Mouse (Mus musculus) common myeloid progenitor, adult 5-6 weeks (primary cell): ENCODE results near the gene Ntng2. TPM values are rescaled to one million over a fixed set of nuclear protein-coding genes. Genes with fewer than 3 reads are reported as not detected.

Source experiments
- ATAC-seq: replicated peaks from 2 replicates; pipeline ENCODE4 v1.8.0; 2016; ENCODE audit warnings: low read depth, mild to moderate bottlenecking, moderate TSS enrichment, inconsistent platforms; ENCODE audit not compliant: poor library complexity, severe bottlenecking
- total RNA-seq: library from RNA; stranded (forward); fragments of 200-1000, 187-1606 nt; gene quantifications from 2 replicates; pipeline ENCODE4 v1.2.3, GENCODE M21; 2017

Ntng2 gene
- 1.9 and 5.1 TPM in 2 replicates for total RNA-seq

DNA sequence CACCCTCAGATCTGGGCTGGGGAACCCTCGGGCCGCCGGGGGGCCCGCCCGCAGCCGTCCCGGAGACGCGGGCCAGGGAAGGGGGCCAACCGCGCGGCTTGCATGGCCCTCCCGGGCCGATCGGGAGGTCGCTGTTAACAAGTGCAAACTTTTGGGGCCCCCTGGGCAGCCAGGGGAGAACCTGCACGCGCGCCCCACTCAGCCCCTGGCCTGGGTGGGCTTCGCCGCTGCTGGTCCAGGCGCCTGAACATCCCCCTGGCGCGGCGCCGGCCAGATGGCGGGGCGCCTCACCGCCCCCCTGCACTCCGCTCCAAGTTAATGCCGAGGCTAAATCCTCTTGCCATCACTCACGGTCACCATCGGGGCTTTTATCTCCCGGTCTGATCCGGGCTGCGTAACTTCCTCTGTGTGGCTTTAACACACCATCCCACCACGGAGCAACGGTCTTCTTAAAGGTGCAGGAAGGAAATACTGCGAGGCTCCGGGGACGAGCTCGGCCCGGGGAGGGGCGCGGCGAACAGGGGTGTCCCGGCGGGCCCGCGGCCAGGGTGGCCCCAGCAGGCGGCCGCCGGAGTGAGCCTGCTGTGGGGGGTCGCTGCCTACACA is at the start of gene Ntng2:
Ntng2 (minus strand) TSS at position 407 of the 606 bp plus-strand sequence.
- ATAC-seq: peak; percentile 74

DNA sequence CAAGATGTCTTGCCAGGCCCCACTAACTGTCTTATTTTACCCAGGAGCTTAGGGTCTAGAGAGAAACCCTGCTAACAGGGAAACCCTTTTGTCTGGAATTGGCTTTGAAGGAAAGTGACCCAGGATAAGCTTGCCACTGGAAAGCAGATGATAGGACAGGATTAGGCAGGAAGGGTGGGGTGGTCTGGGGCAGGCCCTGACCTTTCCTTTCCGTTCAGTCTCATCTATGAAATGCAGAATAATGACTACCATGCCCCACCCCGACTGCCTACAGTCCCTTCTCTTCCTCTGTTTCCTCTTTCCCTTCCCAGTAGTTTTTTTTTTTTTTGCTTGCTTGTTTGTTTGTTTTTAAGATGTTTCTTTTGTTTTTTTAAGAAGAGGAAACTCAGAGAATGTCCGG is 42.8 kb upstream of the Ntng2 start:
- ATAC-seq: no peak

DNA sequence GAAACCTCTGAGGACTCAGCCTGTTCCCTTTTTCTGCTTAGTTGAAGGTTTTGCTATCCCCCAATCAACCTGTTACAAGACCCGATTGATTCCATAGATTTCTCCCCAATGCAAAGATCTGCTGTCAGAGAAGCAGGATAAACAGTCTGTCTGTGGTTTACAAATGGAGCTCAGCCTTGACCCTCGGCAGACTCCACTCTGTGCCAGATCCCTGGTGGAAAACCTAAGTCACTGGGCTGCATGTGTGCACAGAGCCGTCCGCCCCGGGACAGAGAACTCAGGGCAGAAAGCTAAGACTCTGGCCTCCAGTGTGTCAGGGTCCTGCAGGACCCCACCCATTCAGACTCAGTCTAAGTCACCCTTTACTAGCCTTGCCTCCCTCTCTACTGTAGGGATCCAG is 34.8 kb upstream of the Ntng2 start:
- ATAC-seq: no peak

DNA sequence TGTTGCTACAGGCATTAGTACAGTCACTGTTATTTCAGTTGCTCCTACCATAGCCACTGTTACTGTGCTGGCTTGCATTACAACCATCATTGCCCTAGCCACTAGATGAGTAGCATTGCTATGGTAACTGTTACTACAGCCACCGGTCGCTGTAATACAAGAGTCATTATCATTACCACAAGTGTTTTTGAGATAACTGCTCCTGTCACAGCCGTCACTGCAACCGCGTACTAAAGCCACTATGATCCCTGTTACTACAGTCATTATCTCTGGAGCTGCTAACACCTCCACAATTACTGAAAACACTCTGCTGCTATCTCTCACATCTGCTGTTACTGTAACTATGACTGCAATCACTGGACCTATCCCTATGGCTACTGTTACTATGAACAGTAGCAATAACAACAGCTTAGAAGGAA is 24.9 kb upstream of the Ntng2 start:
- peak; percentile 85 for ATAC-seq

DNA sequence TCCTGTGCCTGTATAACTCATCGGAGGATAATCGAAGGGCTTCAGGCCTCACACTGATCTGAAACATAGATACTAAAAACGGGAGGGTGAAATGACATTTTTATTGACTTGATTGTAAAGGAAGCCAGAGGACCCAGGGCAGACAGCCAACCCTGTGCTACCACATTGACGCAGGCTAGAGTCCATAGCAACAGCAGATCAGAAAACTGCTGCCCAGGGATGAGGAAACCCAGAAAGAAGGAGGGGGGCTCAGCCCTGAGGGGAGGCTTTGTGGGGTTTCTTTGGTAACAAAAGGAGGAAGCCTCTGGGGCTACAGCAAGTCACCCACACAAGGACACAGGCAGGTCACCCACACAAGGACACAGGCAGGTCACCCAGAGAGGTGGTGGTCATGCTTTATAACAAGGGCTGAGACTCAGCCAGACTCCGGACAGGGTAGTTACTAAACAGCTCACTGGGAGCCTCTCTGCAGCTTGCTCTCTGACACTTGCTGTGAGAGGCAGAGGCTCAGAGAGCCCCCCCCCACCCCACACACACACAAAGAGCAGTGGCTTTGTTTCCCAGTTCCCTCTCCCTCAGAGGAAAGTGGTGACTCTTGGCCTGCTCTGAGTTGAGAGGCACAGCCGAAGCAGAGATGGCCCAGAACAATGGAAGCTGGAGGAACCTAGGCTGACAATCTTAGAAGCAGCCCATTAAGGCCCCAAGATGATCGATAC is 19.2 kb upstream of the Ntng2 start:
- peak; percentile 97 for ATAC-seq

DNA sequence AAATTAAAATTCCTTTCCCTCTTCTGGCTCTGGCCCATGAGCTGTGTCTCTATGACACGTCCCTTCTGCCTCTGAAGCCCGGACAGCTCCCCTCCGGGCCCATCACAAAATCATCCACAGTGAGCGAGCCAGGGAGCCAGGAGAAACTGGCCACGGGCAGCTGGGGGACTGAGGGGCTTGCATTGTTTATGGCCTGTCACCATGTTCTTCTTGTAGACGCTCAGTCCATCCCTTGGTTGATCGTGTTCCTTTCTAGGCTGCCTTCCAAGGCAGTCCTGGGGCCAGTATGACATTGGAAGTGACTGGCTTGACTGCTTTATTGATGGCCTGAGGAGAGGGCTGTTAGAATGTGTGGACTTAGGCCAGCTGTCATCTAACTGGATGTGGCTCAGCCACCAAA is 18.3 kb upstream of the Ntng2 start:
- ATAC-seq: no peak

DNA sequence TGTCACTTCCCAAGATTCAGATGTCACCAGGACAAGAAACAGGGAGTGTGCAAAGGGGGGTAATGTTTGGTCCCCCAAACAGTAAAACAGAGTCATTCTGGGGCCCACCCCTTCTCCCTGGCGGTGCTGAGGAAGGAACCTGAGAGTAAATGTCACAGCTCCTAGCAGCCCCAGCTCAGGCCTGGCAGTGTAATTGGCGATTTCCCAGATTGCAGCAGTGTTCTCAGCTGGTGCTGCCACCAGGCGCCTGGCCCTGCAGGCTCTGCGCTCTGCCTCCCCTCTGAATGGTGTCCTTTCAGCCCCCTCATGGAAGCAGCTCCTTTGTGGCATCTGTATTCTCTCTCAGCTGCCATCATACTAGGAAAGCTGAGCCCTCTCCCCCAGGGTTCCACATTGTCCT is 14.0 kb upstream of the Ntng2 start:
- no peak for ATAC-seq

DNA sequence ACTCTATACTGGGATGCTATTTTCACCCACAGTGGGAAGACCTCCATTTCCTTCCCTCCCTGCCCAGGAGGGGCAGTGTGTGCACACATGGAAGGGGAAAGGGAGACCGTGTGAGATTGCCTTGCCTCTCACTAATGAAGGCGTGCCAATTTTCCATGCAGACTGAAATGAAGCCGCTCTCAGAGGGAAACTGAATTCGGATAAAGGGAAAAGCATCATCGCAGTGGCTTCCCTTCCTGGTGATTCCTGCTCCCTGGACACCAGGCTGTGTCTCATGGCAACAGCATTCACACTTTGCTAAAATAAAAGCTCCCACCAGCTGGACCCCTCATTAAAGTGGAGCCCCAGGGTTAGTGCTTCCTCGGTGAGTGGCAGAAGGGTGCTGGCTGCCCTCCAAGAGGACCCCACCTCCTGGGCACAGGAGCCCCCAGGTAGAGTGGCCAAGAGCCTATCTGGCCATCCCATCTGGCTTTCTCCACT is 9.7 kb upstream of the Ntng2 start:
- ATAC-seq: no peak

DNA sequence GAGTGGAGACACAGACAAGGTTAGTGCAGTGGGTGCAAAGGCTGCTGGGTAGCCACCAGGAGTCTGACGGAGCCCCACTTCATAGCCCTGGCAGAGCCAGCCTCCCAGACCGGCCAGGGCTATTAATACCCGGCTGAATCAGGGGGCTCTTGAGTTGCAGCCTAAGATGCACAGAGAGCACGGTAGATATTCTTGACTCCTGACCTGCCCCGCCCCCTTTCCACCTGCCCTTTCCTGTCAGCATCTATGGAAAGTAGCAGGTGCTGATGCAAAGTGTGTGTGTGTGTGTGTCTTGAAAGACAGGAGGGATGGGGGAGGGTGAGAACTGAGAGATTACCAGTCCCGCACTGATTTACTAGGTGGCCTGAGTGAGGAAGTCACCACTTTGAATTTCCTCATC is 8.3 kb upstream of the Ntng2 start:
- ATAC-seq: no peak

DNA sequence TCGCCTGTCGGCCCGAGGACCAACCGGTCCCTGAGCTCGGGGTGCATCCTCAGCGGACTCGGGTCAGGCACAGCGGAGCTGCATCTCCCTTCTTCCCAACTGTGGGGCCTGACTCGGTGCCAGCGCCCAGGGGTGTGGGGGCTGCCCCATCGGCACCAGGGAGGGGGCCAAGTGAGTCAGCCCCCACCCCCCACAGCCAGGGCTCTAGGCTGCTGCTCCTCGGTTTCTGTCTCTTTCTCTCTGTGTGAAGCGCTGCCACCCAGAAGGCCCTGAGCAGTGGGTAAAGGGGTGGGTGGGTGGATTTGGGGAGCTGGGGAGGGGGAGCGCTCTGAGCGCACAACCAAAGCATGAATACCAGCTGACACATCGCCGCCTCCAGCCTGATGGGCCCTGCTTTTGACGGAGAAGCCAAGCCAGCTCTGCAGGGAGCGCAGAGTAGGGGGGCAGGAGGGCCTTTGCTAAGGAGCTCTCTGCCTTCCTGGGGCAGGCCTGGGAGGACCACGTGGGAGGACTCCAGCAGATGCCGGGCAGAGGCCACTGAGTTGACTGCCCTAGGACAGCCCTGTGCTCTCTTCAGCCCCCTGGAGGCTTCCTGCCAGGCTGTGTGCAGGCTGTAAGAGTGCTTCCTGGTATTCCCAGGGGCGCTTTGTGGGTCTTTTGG is 530 bp upstream of the Ntng2 start:
- peak; percentile 68 for ATAC-seq

DNA sequence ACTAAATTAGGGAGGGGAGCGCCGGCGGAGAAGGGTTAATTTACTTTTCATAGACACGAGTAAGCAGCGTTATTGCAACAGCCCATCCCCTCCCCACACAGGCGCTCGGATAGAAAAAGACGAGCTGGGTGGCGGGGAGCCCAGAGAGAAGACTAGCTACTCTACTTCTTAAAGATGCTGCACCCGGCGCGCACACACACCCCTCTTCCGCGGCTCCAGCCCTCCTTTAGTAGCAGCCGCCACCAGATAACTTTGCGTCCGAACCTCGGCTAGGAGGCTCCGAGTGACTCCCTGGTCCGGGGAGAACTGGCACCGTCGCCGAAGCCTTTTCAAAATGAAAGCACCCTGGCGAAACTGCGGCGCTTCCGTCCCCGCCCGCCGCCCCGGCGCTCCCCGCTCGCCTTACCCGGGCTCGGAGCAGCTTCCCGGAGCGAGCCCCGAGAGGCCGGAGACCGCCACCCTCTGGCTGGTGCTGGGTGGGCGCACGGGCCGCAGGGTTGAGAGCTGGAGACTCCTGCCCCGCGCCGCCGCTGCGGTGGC is 676 bp downstream of the Ntng2 start:
- no peak; the same call in 1 of the 2 replicates for ATAC-seq

DNA sequence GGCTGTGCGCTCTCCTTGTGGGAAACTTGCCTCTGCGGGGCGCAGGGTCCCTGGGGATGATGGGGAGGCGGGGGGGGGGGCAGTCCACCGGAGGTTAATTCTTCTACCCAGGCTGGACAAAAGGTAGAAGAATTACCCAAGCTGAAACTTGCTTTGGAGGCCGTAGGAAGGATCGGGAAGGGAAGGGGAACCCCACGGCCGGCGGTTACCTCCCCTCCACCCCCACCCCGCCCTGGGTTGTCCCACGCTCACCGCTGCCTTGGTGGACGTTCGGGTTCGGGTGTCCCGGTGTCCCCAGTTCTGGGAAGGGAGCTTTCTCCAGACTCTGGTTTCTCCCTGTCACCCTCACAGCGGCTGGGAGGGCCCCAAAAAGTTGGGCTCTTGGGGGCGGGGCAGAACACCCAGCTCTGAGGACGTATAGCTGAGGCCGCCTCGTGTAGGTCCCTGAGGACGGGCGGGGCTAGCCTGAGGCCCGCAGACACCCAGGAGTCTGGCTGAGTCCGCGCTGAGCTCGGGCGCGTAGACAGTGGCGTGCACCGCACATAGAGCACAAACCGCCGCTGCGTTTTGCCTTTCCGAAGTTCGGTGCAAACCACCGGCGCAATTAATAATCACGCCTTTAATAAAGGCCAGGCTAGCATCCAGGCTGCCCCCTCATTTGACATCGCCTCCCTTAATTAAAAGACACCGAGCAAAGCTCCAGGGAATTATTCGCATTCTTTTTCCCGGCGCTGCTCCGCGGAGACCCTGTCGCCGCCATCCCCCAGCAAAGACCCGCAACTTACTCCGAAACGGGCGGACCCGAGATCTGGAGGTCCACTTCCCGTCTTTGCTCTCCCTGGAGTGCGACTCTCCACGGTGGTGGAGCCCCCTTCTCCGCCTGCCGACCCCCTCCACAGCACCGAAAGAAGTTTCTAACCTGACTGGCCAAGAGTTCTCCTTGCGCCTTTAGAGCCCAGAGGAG is 1.4 kb downstream of the Ntng2 start:
- ATAC-seq: peak; percentile 39

DNA sequence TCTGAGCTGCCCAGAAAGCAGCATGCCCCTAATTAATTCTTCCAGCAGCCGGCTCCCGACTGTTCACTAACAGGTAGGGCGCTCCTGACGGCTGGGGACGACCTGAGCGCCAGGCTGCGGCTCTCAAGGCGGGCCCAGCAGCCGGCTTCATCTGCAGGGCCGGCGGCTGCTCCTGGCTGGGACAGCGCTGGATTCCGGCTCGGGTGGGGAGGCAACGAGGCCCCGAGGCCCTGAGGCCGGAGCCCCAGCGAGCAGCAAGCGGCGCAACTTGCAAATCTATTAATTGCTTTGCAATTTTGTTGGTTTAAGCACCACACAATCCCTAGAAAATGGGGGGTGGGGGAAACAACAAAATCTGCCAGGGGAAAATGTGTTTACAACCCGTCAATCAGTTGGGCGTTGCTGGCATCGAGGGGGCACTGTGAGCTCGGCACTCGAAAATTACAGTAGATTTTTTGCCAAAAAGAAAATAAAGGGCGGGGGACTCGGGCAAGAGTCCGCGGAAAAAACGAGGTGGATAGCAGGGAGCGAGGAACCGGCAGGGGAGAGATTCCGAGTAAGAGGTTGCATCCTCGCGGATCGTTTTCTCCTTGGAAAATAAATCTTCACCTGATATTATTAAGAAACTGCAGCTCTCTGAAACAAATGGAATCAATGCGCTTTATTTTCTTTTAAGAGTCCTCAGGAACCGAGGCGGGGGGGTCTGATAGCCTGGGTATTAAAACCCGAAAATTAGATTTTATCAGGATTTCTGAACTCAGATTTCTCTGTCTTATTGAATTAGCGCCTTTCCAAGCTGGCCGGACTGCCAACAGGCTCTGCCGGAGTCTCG is 2.3 kb downstream of the Ntng2 start:
- ATAC-seq: no peak

DNA sequence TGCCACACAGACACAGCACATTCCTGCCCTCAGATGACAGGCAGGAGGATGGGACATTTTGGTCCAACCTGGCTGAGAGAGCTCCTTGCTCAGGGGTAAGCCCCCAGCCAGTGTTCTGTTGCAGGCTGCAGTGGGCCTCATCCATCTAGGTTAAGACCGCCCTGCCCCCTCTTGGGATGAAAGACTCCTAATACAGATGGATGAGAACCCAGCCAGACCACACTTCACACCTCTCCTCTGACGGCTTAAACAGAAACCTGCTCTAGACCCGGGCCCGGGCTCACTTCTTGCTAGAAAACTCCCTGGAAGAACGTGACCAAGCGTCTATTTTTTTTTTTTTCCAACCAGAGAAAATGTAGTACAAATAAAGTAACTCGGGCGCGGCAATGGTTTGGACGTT is 3.0 kb downstream of the Ntng2 start:
- no peak for ATAC-seq

DNA sequence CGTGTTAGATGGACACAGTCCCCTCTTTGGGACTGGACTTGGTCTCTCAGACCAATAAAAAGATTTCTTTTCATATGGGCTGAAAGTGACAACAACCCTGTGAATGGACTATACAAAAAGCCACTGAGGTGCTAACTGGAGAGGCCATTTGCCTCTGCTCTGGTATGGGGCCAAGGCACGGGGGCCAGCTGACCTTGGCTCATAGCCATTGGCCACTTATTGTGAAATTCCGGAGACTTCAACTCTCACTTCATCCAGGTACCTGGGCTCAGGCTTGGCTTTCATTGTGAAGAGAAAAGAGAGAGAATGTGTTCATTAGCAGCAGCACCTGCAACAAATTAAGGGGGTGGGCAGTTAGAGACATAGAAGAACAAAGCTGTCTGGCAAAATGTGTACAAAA is 4.3 kb downstream of the Ntng2 start:
- ATAC-seq: no peak

DNA sequence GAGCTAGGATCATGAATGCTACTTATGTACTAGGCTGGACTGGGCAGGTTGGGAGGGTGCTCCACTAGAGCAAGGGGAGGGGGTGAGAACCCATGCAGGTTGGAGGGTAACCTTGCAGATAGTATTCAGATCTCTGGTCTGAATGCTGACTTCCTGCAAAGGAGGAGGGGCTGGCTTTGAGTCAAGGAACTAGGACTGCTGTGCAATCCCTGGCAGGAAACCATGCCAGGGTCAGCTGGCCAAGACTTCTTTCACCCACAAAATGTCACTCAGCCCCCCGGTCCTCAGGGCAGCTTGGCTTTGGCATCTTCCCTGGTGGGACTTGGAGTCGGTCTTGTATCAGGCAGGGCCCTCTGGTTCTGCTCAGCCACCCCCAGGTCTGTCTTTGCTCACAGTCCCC is 5.4 kb downstream of the Ntng2 start:
- no peak for ATAC-seq

DNA sequence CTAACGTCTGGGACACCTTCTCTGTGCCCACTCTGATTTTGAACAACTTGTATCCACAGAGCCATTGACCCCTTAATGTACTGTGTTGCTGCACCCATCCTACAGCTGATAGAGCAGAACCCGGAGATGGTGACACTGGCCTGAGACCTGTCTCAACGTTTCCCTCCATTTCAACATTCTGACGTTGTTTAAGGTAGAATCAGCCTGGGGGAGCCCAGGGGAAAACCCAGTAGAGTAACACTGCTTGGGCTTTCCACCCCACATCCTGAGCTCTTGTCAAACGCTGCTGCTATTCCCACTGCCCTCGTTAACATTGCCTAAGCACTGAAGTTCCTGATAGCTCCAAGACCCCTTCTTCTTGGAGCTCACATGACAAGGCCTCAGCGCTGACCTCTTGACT is 5.9 kb downstream of the Ntng2 start:
- ATAC-seq: no peak

DNA sequence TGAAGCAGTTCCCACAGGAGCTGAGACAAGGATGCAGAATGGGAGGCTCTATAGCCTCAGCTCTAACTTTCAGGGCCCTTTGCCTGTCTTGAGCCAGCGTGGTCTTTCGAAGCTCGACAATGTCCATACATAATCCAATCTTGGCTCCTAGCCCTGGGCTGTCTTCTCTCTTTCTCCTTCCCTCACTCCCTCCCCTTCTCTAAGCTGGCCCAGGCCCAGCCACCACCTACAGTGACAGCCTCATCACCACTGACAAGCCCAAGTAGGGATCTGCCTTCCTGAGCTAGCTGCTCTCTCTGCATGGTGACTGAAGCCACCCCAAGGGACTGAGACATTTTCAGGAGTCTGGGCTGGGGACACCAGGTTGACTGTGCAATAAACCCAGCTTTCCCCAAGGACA is 6.5 kb downstream of the Ntng2 start:
- no peak for ATAC-seq

DNA sequence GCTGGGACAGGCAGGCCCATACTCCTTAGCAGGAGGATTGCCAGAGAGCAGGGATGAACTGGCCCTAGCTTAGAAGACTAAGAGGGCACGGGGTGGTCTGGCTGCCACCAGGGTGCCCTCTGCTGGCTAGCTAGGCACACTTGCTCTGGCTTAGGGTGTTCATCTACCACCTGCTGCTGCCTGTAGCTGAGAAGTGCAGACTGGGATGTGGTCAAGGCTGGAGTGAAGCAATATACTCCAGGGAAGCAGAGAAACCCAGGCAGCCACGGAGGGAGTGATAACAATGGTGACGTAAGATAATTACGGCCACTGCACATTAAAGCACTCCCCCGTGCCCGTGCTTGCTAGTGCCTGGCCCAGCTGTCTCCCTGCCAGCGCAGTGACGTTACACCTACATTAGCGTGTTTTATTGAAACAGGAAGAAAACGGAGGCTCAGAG is 7.4 kb downstream of the Ntng2 start:
- ATAC-seq: peak; percentile 97
